Mouse (Mus musculus): ENCODE data around the gene Psmc5.

GRCm38 (mm10) chr11:106305348-106306064 lies 49.6 kb downstream of the Psmc5 start:
- TF ChIP-seq CTCF (IDR thresholded peaks at IDR 0.05; ENCODE audit: low read depth) (no peak), EP300 (IDR thresholded peaks at IDR 0.05; ENCODE audit: low read depth) (no peak)
